Mouse (Mus musculus) small intestine, adult 2 months (tissue): ENCODE results near the gene Olfr105-ps. TPM values are rescaled to one million over a fixed set of nuclear protein-coding genes. Genes with fewer than 3 reads are reported as not detected.

Source experiments
- H3K27ac ChIP-seq: fragments of 200-500 bp; 2 replicates; pipeline ENCODE4 v1.5.1; 2012; ENCODE audit warnings: low read depth, low read length, control low read depth, inconsistent platforms; ENCODE audit not compliant: insufficient read depth
- H3K27me3 ChIP-seq: fragments of 200-500 bp; 2 replicates; pipeline ENCODE4 v1.6.1; 2012; ENCODE audit warnings: mild to moderate bottlenecking, moderate library complexity, low read length, inconsistent platforms; ENCODE audit not compliant: control insufficient read depth, insufficient read depth
- H3K36me3 ChIP-seq: fragments of 200-500 bp; 2 replicates; pipeline ENCODE4 v1.6.1; 2012; ENCODE audit warnings: mild to moderate bottlenecking, low read length, control low read depth, inconsistent platforms; ENCODE audit not compliant: control insufficient read depth, insufficient read depth
- H3K4me1 ChIP-seq: fragments of 200-500 bp; 2 replicates; pipeline ENCODE4 v1.6.1; 2012; ENCODE audit warnings: low read length, inconsistent platforms, mixed read lengths; ENCODE audit not compliant: control insufficient read depth, insufficient read depth, insufficient read length
- H3K4me3 ChIP-seq: fragments of 200-500 bp; 2 replicates; pipeline ENCODE4 v1.5.1; 2012; ENCODE audit warnings: low read depth, mild to moderate bottlenecking, control low read depth, inconsistent platforms, low read length, moderate library complexity
- CTCF ChIP-seq: fragments of 200-500 bp; IDR thresholded peaks from 2 replicates; pipeline ENCODE4 v1.5.1; 2012; ENCODE audit warnings: low read depth, mild to moderate bottlenecking, control low read depth, inconsistent platforms, low read length, moderate library complexity, mixed read lengths; ENCODE audit not compliant: insufficient replicate concordance, insufficient read length; ENCODE audit errors: extremely low read depth
- POLR2A ChIP-seq: fragments of 200-500 bp; IDR thresholded peaks from 2 replicates; pipeline ENCODE4 v1.6.1; 2012; ENCODE audit warnings: low read depth, mild to moderate bottlenecking, control low read depth, inconsistent platforms, low read length, moderate library complexity
- WGBS: fragments of 180-500 bp; shearing (Covaris S2); methylation state at CpG from one replicate; pipeline ENCODE4 v1.1.7; 2018; 5-methylcytosine and 5-hydroxymethylcytosine counted together
- polyA plus RNA-seq: library from polyadenylated mRNA; depleted of rRNA; stranded (reverse); fragments of >200 nt; gene quantifications from 2 replicates; pipeline ENCODE4 v1.2.3, GENCODE M21; 2012; rRNA removed

The Olfr105-ps gene
- polyA plus RNA-seq: not detected in 2 replicates

- H3K27ac ChIP-seq: no peak within 1 kb of the TSS
- TF ChIP-seq POLR2A (no peak), CTCF (no peak)
- H3K27me3 ChIP-seq: no peaks in the 10 kb centered on the region
- no peaks in the 10 kb centered on the region for H3K36me3 ChIP-seq
- H3K4me3 ChIP-seq: no peak within 1 kb of the TSS
- H3K4me1 ChIP-seq: no peaks in the 10 kb centered on the region
Measured at GRCm38 (mm10) chr17:37378733-37379132, at the start of gene Olfr105-ps. TSS of gene Olfr105-ps (plus strand) at chr17:37379033.

GRCm38 (mm10) chr17:37339598-37339997, 39.2 kb upstream of the Olfr105-ps start, which contains the start of gene Olfr103:
TSS of gene Olfr103 (minus strand) at chr17:37339698.
- TF ChIP-seq POLR2A (no peak), CTCF (no peak)
- WGBS: 87% methylated on average over 2 of the region's 2 CpGs
- no peaks in the 10 kb centered on the region for H3K4me1 ChIP-seq

DNA sequence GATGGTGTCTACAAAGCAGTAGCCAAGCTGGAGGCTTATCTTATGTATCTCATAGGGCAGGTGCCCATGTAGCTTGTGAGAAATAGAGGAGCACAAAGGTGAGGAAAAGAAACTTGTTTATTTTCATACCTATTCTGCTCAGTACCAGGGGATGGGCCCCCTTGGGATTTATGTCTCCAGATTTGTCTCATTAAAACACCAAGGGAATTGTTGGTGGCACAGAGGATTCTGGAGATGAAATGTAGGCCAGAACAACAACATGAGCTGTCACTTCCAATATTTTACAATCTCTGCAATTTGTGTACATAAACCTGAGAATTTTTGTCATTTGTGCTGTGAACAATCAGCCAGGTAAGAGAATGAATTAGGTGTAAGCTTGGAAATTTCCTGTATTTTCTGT, 19.6 kb upstream of the Olfr105-ps start, which contains the start of gene Olfr104-ps:
Olfr104-ps (plus strand) TSS at position 301 of the 400 bp plus-strand sequence.
- Histone ChIP-seq H3K27ac (no peak within 1 kb of the TSS), H3K27me3 (no peaks in the 10 kb centered on the region), H3K36me3 (no peaks in the 10 kb centered on the region), H3K4me3 (no peak within 1 kb of the TSS), H3K4me1 (no peaks in the 10 kb centered on the region)
- TF ChIP-seq CTCF (no peak), POLR2A (no peak)

More at GRCm38 (mm10) chr17:37339598-37339997, 39.2 kb upstream of the Olfr105-ps start, which contains the start of gene Olfr103:
- Histone ChIP-seq H3K36me3 (no peaks in the 10 kb centered on the region), H3K4me3 (no peak within 1 kb of the TSS), H3K27me3 (no peaks in the 10 kb centered on the region), H3K27ac (no peak within 1 kb of the TSS)

GRCm38 (mm10) chr17:37390093-37390492, 11.3 kb downstream of the Olfr105-ps start, which contains the start of gene Olfr106-ps:
TSS of gene Olfr106-ps (plus strand) at chr17:37390393.
- Histone ChIP-seq H3K4me3 (no peak within 1 kb of the TSS), H3K27ac (no peak within 1 kb of the TSS), H3K27me3 (no peaks in the 10 kb centered on the region), H3K36me3 (no peaks in the 10 kb centered on the region), H3K4me1 (no peaks in the 10 kb centered on the region)
- 84% methylated on average over 1 of the region's 1 CpGs for WGBS
- TF ChIP-seq CTCF (no peak), POLR2A (no peak)

DNA sequence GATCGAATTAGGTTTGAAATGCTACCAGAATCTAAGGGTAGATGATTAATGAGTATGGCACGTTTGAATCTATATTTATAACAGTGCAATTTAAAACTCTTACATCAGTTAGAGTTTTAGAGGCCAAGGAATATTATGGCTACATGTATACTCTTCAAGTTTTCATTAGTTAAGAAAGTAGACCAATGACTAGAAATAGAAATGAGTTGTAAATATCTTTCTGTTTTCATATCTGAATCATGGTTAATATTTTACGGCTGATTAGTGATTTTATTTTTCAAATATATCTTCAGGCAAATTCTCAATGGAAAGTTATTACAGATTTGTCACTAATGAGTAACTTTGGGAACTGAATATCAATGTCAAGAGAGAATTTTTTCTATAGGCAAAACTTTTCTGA, 20.1 kb downstream of the Olfr105-ps start, which contains the start of gene Olfr107:
Olfr107 (plus strand) TSS at position 301 of the 400 bp plus-strand sequence.
- 70% methylated on average over 3 of the region's 3 CpGs for WGBS
- TF ChIP-seq POLR2A (no peak), CTCF (no peak)
- H3K4me3 ChIP-seq: no peak within 1 kb of the TSS
- no peaks in the 10 kb centered on the region for H3K36me3 ChIP-seq
- H3K27me3 ChIP-seq: no peaks in the 10 kb centered on the region
- no peaks in the 10 kb centered on the region for H3K4me1 ChIP-seq
- no peak within 1 kb of the TSS for H3K27ac ChIP-seq

DNA sequence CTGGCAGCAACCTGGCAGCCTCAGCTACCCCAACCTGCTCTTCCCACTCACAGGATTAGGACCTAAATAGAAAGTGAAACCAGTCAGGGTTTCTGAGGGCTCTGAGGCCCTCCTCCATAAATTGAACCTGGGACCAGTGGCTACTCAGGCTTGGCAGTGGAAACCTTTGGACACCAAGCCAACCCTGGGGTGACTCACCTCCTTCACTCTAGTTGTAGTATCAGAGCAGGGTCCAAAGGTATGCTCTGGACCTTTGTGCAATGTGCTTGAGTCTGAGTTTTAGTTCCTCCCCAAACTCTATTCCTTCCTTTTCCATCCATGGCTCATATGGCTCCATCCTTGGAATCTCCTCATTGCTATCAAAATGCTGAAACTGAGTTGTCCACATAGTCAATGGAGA, 34.5 kb downstream of the Olfr105-ps start:
- Histone ChIP-seq H3K27me3 (no peaks in the 10 kb centered on the region), H3K4me1 (no peaks in the 10 kb centered on the region)
- no peak for TF ChIP-seq CTCF
- no peak for TF ChIP-seq POLR2A

More for the DNA sequence above, 34.5 kb downstream of the Olfr105-ps start:
- Histone ChIP-seq H3K27ac (no peak overlapping the region), H3K4me3 (no peak overlapping the region), H3K36me3 (no peaks in the 10 kb centered on the region)

Other genes starting within 250 kb of the Olfr105-ps start
- gene Olfr93, start 217.5 kb upstream of the Olfr105-ps start, polyA plus RNA-seq: not detected in 2 replicates
- gene Ubd, start 185.1 kb upstream of the Olfr105-ps start, polyA plus RNA-seq: 0.79 TPM in 1 of 2 replicates, not detected in the other
- not detected in 2 replicates for gene Olfr94, start 178.0 kb upstream of the Olfr105-ps start, polyA plus RNA-seq
- not detected in 2 replicates for gene Olfr95, start 165.9 kb upstream of the Olfr105-ps start, polyA plus RNA-seq
- gene Olfr96, start 158.9 kb upstream of the Olfr105-ps start, polyA plus RNA-seq: not detected in 2 replicates
- gene Olfr97, start 141.7 kb upstream of the Olfr105-ps start, polyA plus RNA-seq: not detected in 2 replicates
- gene Olfr98, start 115.3 kb upstream of the Olfr105-ps start, polyA plus RNA-seq: not detected in 2 replicates
- gene H2-M3, start 108.8 kb upstream of the Olfr105-ps start, polyA plus RNA-seq: 3.1 and 4.0 TPM in 2 replicates
- gene Olfr99, start 95.6 kb upstream of the Olfr105-ps start, polyA plus RNA-seq: not detected in 2 replicates
- not detected in 2 replicates for gene Olfr101, start 74.7 kb upstream of the Olfr105-ps start, polyA plus RNA-seq
- gene Olfr102, start 62.0 kb upstream of the Olfr105-ps start, polyA plus RNA-seq: not detected in 2 replicates
- not detected in 2 replicates for gene Olfr103, start 39.3 kb upstream of the Olfr105-ps start, polyA plus RNA-seq
- not detected in 2 replicates for gene Olfr104-ps, start 19.5 kb upstream of the Olfr105-ps start, polyA plus RNA-seq
- not detected in 2 replicates for gene Olfr106-ps, start 11.4 kb downstream of the Olfr105-ps start, polyA plus RNA-seq
- gene Olfr107, start 20.2 kb downstream of the Olfr105-ps start, polyA plus RNA-seq: not detected in 2 replicates
- gene Olfr108, start 66.4 kb downstream of the Olfr105-ps start, polyA plus RNA-seq: not detected in 2 replicates
- gene Olfr109, start 79.9 kb downstream of the Olfr105-ps start, polyA plus RNA-seq: not detected in 2 replicates
- 0.80 and 0.93 TPM in 2 replicates for gene H2-M2, start 104.5 kb downstream of the Olfr105-ps start, polyA plus RNA-seq
- not detected in 2 replicates for gene Olfr110, start 113.4 kb downstream of the Olfr105-ps start, polyA plus RNA-seq
- gene Olfr111, start 129.0 kb downstream of the Olfr105-ps start, polyA plus RNA-seq: not detected in 2 replicates
- gene Olfr112, start 190.4 kb downstream of the Olfr105-ps start, polyA plus RNA-seq: not detected in 2 replicates
- gene Olfr113, start 198.6 kb downstream of the Olfr105-ps start, polyA plus RNA-seq: not detected in 2 replicates
- gene Olfr114, start 213.7 kb downstream of the Olfr105-ps start, polyA plus RNA-seq: not detected in 2 replicates
- not detected in 2 replicates for gene Olfr115, start 248.1 kb downstream of the Olfr105-ps start, polyA plus RNA-seq
- not detected in 2 replicates for gene Olfr116, start 248.2 kb downstream of the Olfr105-ps start, polyA plus RNA-seq